Mouse (Mus musculus): ENCODE results near the gene Zfp990.
"Not testable (repeated sequence)": the region's sequence is repeated elsewhere in the genome, so short reads cannot be mapped to it uniquely, and the experiment has no call there.

Gene Zfp990

GRCm38 (mm10) chr4:145510459-145510858 is at the start of gene Zfp990:
TSS of gene Zfp990 (plus strand) at chr4:145510759.
- in situ Hi-C loops (cut with MboI; ENCODE audit: unreplicated experiment in 2 of 2) = not testable (repeated sequence)

- in situ Hi-C loops (cut with MboI; ENCODE audit: unreplicated experiment in 2 of 2) = not testable (repeated sequence)
Measured at GRCm38 (mm10) chr4:145463553-145464253, 46.9 kb upstream of the Zfp990 start.

- in situ Hi-C loops (cut with MboI; ENCODE audit: unreplicated experiment in 2 of 2) = loop anchor here in 1 of 2 experiments (25.0 kb wide), 1 partner anchor 316 kb away; no protein-coding TSS in a partner anchor
Measured at GRCm38 (mm10) chr4:145478128-145478527, 32.4 kb upstream of the Zfp990 start.

- in situ Hi-C loops (cut with MboI; ENCODE audit: unreplicated experiment in 2 of 2) = loop anchor here in 1 of 2 experiments (25.0 kb wide), 1 partner anchor 318 kb away; no protein-coding TSS in a partner anchor
Measured at GRCm38 (mm10) chr4:145480699-145481098, 29.9 kb upstream of the Zfp990 start.

- in situ Hi-C loops (cut with MboI; ENCODE audit: unreplicated experiment in 2 of 2) = loop anchor here in 1 of 2 experiments (25.0 kb wide), 1 partner anchor 327 kb away; no protein-coding TSS in a partner anchor
Measured at GRCm38 (mm10) chr4:145489396-145489795, 21.2 kb upstream of the Zfp990 start.

- in situ Hi-C loops (cut with MboI; ENCODE audit: unreplicated experiment in 2 of 2) = loop anchor here in 1 of 2 experiments (25.0 kb wide), 1 partner anchor 330 kb away; no protein-coding TSS in a partner anchor
Measured at GRCm38 (mm10) chr4:145492132-145492531, 18.4 kb upstream of the Zfp990 start.

- in situ Hi-C loops (cut with MboI; ENCODE audit: unreplicated experiment in 2 of 2) = loop anchor here in 1 of 2 experiments (25.0 kb wide), 1 partner anchor 331 kb away; no protein-coding TSS in a partner anchor
Measured at GRCm38 (mm10) chr4:145493316-145493715, 17.2 kb upstream of the Zfp990 start.

- in situ Hi-C loops (cut with MboI; ENCODE audit: unreplicated experiment in 2 of 2) = not testable (repeated sequence)
Measured at GRCm38 (mm10) chr4:145514637-145515036, 4.1 kb downstream of the Zfp990 start.

GRCm38 (mm10) chr4:145515776-145516565 is 5.4 kb downstream of the Zfp990 start:
- in situ Hi-C loops (cut with MboI; ENCODE audit: unreplicated experiment in 2 of 2) = not testable (repeated sequence)

- in situ Hi-C loops (cut with MboI; ENCODE audit: unreplicated experiment in 2 of 2) = not testable (repeated sequence)
Measured at GRCm38 (mm10) chr4:145517391-145517790, 6.8 kb downstream of the Zfp990 start.

- in situ Hi-C loops (cut with MboI; ENCODE audit: unreplicated experiment in 2 of 2) = loop anchor here (25.0 kb wide), 1 partner anchor 1793 kb away; no protein-coding TSS in a partner anchor
Measured at GRCm38 (mm10) chr4:145543861-145544260, 33.3 kb downstream of the Zfp990 start.

- in situ Hi-C loops (cut with MboI; ENCODE audit: unreplicated experiment in 2 of 2) = loop anchor here (25.0 kb wide), 1 partner anchor 1792 kb away; no protein-coding TSS in a partner anchor
Measured at GRCm38 (mm10) chr4:145545106-145545505, 34.5 kb downstream of the Zfp990 start.

- in situ Hi-C loops (cut with MboI; ENCODE audit: unreplicated experiment in 2 of 2) = loop anchor here (25.0 kb wide), 1 partner anchor 1791 kb away; no protein-coding TSS in a partner anchor
Measured at GRCm38 (mm10) chr4:145545734-145546349, 35.3 kb downstream of the Zfp990 start.

GRCm38 (mm10) chr4:145546477-145546876 is 35.9 kb downstream of the Zfp990 start:
- in situ Hi-C loops (cut with MboI; ENCODE audit: unreplicated experiment in 2 of 2) = loop anchor here (25.0 kb wide), 1 partner anchor 1791 kb away; no protein-coding TSS in a partner anchor

GRCm38 (mm10) chr4:145556680-145557079 is 46.1 kb downstream of the Zfp990 start:
- in situ Hi-C loops (cut with MboI; ENCODE audit: unreplicated experiment in 2 of 2) = loop anchor here (5.0 to 10.0 kb wide), 2 partner anchors 1568 to 1961 kb away; no protein-coding TSS in a partner anchor

GRCm38 (mm10) chr4:145559505-145560099 is 49.0 kb downstream of the Zfp990 start:
- in situ Hi-C loops (cut with MboI; ENCODE audit: unreplicated experiment in 2 of 2) = loop anchor here (5.0 to 10.0 kb wide), 2 partner anchors 1565 to 1958 kb away; no protein-coding TSS in a partner anchor

GRCm38 (mm10) chr4:145564111-145564821 is 53.7 kb downstream of the Zfp990 start:
- in situ Hi-C loops (cut with MboI; ENCODE audit: unreplicated experiment in 2 of 2) = no loop called here

- in situ Hi-C loops (cut with MboI; ENCODE audit: unreplicated experiment in 2 of 2) = not testable (repeated sequence)
Measured at GRCm38 (mm10) chr4:145570461-145570860, 59.9 kb downstream of the Zfp990 start.

- in situ Hi-C loops (cut with MboI; ENCODE audit: unreplicated experiment in 2 of 2) = loop anchor here in 1 of 2 experiments (5.0 kb wide), 1 partner anchor 174 kb away; no protein-coding TSS in a partner anchor
Measured at GRCm38 (mm10) chr4:145576623-145577022, 66.1 kb downstream of the Zfp990 start.

All from v-Abl transformed pro-B cells (cell line).